Mouse (Mus musculus) neural tube, embryonic 12.5 days (tissue): ENCODE results near the gene Mlip. TPM values are rescaled to one million over a fixed set of nuclear protein-coding genes. Genes with fewer than 3 reads are reported as not detected.

Source experiments
- ATAC-seq: fragments of 200-750 bp; cut with Nextera tagmentation; 2 replicates; pipeline ENCODE4 v1.8.0; 2017; ENCODE audit warnings: low read depth, mild to moderate bottlenecking, moderate TSS enrichment, moderate library complexity; ENCODE audit not compliant: low FRiP score
- H3K27ac ChIP-seq: fragments of 300-500 bp; sonication (generic); 2 replicates; pipeline ENCODE4 v1.5.1; 2016
- H3K27me3 ChIP-seq: fragments of 300-500 bp; sonication (generic); replicated peaks from 2 replicates; pipeline ENCODE4 v1.6.1; 2016; ENCODE audit warnings: mild to moderate bottlenecking
- H3K36me3 ChIP-seq: fragments of 300-500 bp; sonication (generic); 2 replicates; pipeline ENCODE4 v1.6.1; 2016; ENCODE audit warnings: mild to moderate bottlenecking
- H3K4me1 ChIP-seq: fragments of 300-500 bp; sonication (generic); 2 replicates; pipeline ENCODE4 v1.6.1; 2016
- H3K4me2 ChIP-seq: fragments of 300-500 bp; sonication (generic); replicated peaks from 2 replicates; pipeline ENCODE4 v1.6.1; 2016; ENCODE audit warnings: mild to moderate bottlenecking
- H3K4me3 ChIP-seq: fragments of 300-500 bp; sonication (generic); 2 replicates; pipeline ENCODE4 v1.5.1; 2016
- H3K9ac ChIP-seq: fragments of 300-500 bp; sonication (generic); 2 replicates; pipeline ENCODE4 v1.6.1; 2016; ENCODE audit warnings: mild to moderate bottlenecking
- H3K9me3 ChIP-seq: fragments of 300-500 bp; sonication (generic); 2 replicates; pipeline ENCODE4 v1.6.1; 2016; ENCODE audit warnings: mild to moderate bottlenecking
- WGBS: fragments of 180-500 bp; shearing (Covaris S2); methylation state at CpG from one replicate; pipeline ENCODE4 v1.1.7; 2016; 5-methylcytosine and 5-hydroxymethylcytosine counted together
- polyA plus RNA-seq: library from polyadenylated mRNA; unstranded; fragments of >200 nt; fragmentation: Nextera tagmentation; extraction: Ambion mirVana; gene quantifications from 2 replicates; pipeline ENCODE4 v1.2.1, GENCODE M21; 2016

Gene Mlip
- polyA plus RNA-seq, 1 experiment from 2014 or later: 0.09 TPM

GRCm38 (mm10) chr9:77272727-77273126 lies 80.0 kb downstream of the Mlip start:
- H3K9me3 ChIP-seq: no peaks in the 10 kb centered on the region
- H3K4me1 ChIP-seq: no peaks in the 10 kb centered on the region
- H3K27me3 ChIP-seq: no peaks in the 10 kb centered on the region
- no peak overlapping the region for H3K4me3 ChIP-seq
- 89% methylated on average over 4 of the region's 4 CpGs for WGBS
- H3K36me3 ChIP-seq: no peaks in the 10 kb centered on the region
- no peak overlapping the region for H3K27ac ChIP-seq
- no peak for ATAC-seq
- H3K9ac ChIP-seq: no peak overlapping the region
- H3K4me2 ChIP-seq: no peak overlapping the region

DNA sequence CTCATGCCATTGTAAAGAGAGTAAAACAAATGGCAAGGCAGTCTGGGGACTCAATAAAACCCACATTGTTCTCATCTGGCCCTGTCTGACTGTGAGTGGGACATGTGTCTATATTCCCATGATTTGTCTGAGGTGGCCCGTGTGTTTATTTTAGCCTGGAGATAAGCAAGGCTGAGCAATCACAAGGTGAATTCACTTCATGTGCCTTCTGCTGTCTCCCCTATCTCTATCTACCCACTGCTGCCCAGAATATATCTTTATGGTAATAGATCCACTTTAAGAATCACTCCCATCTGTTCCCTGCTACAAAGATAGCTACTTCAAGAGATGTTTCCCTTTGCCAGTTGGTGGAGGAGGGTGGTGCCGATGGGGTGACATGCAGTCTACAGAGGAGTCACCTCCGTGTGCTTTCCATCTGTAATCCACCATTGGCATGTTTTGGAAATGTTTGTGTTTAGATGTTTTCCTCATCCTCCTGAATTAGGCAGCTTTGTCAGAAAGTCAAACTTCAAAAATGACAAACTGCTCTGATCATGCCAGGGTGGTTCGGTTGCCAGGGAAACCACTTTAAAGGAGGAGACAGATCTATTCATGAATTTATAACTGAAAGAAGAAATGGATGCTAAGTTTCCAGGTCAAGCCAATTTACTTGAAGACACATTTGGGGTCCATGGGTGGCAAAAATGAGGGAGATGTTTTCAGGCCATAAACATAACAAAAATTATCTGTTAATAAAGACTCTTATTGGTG lies 87.3 kb downstream of the Mlip start:
- no peaks in the 10 kb centered on the region for H3K36me3 ChIP-seq

GRCm38 (mm10) chr9:77259052-77259451 lies 93.7 kb downstream of the Mlip start:
- no peak for ATAC-seq
- H3K4me1 ChIP-seq: no peaks in the 10 kb centered on the region
- H3K27ac ChIP-seq: no peak overlapping the region
- H3K36me3 ChIP-seq: no peaks in the 10 kb centered on the region
- H3K4me3 ChIP-seq: no peak overlapping the region
- no peak overlapping the region for H3K9ac ChIP-seq
- H3K4me2 ChIP-seq: no peak overlapping the region
- no peaks in the 10 kb centered on the region for H3K9me3 ChIP-seq
- H3K27me3 ChIP-seq: no peaks in the 10 kb centered on the region
- 74% methylated on average over 4 of the region's 4 CpGs for WGBS

More for the DNA sequence above, 87.3 kb downstream of the Mlip start:
- Histone ChIP-seq H3K9ac (no peak overlapping the region), H3K4me2 (no peak overlapping the region), H3K27ac (no peak overlapping the region), H3K4me3 (no peak overlapping the region), H3K9me3 (no peaks in the 10 kb centered on the region), H3K27me3 (no peaks in the 10 kb centered on the region), H3K4me1 (no peaks in the 10 kb centered on the region)
- ATAC-seq: no peak
- 76% methylated on average over 4 of the region's 4 CpGs for WGBS

DNA sequence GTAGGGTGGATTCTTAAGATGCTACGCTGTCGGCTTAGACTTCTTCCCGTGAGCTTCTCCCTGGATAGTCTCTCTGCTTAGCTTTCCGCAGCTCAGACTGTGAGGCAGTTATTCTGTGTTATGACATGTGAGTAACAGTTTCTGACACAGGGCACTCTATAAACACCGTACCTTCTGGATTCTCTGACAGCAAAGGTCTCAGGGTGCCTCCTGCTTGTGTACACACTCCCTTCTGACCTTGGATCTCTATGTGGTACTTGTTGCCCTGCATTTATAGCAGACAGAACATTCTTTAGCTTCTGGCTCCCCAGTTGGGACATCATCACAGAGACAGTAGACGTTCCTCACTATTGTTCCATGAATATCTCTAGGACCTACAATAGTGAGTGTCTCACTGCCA lies 94.5 kb downstream of the Mlip start:
- ATAC-seq: no peak
- no peaks in the 10 kb centered on the region for H3K9me3 ChIP-seq

DNA sequence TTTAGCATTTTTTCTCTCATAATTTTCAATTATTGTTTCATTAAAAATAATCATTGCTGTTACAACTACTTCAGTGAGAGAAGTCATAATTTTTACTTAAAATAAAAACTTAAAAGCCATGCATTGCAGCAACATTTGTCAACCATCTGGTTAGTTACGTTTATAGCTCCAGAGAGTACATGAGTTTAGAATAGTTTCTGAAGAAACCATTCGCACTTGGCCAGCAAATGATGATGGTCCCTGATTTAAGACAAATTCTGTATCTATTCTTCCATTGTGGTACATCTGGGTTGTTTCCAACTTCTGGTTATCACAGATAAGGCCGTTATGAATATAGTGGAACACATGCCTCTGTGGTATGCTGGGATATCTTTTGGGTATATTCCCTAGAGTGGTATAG lies 98.3 kb downstream of the Mlip start:
- Histone ChIP-seq H3K4me1 (no peaks in the 10 kb centered on the region), H3K4me2 (no peak overlapping the region), H3K9ac (no peak overlapping the region), H3K4me3 (no peak overlapping the region), H3K9me3 (no peaks in the 10 kb centered on the region), H3K27me3 (no peaks in the 10 kb centered on the region), H3K36me3 (no peaks in the 10 kb centered on the region), H3K27ac (no peak overlapping the region)
- WGBS: 96% methylated on average over 3 of the region's 3 CpGs
- no peak for ATAC-seq

More for the DNA sequence above, 94.5 kb downstream of the Mlip start:
- no peak overlapping the region for H3K9ac ChIP-seq
- H3K4me1 ChIP-seq: no peaks in the 10 kb centered on the region
- H3K27me3 ChIP-seq: no peaks in the 10 kb centered on the region
- H3K4me3 ChIP-seq: no peak overlapping the region
- no peaks in the 10 kb centered on the region for H3K36me3 ChIP-seq
- no peak overlapping the region for H3K4me2 ChIP-seq
- 92% methylated on average over 6 of the region's 6 CpGs for WGBS
- no peak overlapping the region for H3K27ac ChIP-seq

- WGBS: 94% methylated on average over 4 of the region's 4 CpGs
These were observed 100.0 kb downstream of the Mlip start for GRCm38 (mm10) chr9:77252761-77253160.

GRCm38 (mm10) chr9:77252134-77252533 lies 100.6 kb downstream of the Mlip start:
- no peaks in the 10 kb centered on the region for H3K9me3 ChIP-seq
- H3K36me3 ChIP-seq: no peaks in the 10 kb centered on the region
- no peak overlapping the region for H3K4me3 ChIP-seq
- no peak overlapping the region for H3K4me2 ChIP-seq
- H3K27ac ChIP-seq: no peak overlapping the region
- 89% methylated on average over 7 of the region's 7 CpGs for WGBS
- H3K9ac ChIP-seq: no peak overlapping the region
- ATAC-seq: no peak
- H3K4me1 ChIP-seq: no peaks in the 10 kb centered on the region
- H3K27me3 ChIP-seq: no peaks in the 10 kb centered on the region

More at GRCm38 (mm10) chr9:77252761-77253160, 100.0 kb downstream of the Mlip start:
- no peak overlapping the region for H3K4me2 ChIP-seq
- H3K4me1 ChIP-seq: no peaks in the 10 kb centered on the region
- ATAC-seq: no peak
- no peaks in the 10 kb centered on the region for H3K36me3 ChIP-seq
- no peak overlapping the region for H3K4me3 ChIP-seq
- no peak overlapping the region for H3K9ac ChIP-seq
- H3K9me3 ChIP-seq: no peaks in the 10 kb centered on the region
- no peak overlapping the region for H3K27ac ChIP-seq
- no peaks in the 10 kb centered on the region for H3K27me3 ChIP-seq

DNA sequence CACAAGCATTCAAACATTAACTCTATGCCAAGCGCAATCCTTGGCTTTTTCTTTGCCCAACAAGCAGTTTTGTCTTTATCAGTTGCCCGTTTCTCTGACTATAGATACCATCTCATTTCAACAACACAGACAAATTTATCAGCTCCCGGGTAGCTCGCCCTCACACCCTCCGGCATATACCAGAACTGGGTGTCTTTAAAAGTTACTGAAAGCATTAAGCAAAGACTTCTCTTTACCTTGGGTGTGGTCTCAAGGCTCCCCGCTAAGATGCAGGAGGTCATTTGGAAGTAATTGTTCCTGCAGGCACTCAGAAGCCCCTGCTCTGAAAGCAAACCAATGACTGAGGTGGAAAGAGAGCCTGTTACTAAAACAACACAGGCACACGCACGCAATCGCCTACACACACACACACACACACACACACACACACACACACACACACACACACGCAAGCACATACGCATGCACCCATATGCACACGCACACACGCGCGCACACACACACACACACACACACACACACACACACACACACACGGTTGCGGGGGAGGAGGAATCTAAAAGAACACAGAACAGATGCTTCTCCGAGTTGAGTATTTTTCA lies 101.2 kb downstream of the Mlip start:
- Histone ChIP-seq H3K4me2 (no peak overlapping the region), H3K27ac (no peak overlapping the region), H3K9ac (no peak overlapping the region), H3K4me1 (no peaks in the 10 kb centered on the region), H3K9me3 (no peaks in the 10 kb centered on the region), H3K4me3 (no peak overlapping the region), H3K36me3 (no peaks in the 10 kb centered on the region), H3K27me3 (no peaks in the 10 kb centered on the region)
- no peak for ATAC-seq
- 83% methylated on average over 18 of the region's 18 CpGs for WGBS

- Histone ChIP-seq H3K4me1 (no peaks in the 10 kb centered on the region), H3K9ac (no peak overlapping the region), H3K4me3 (no peak overlapping the region), H3K4me2 (no peak overlapping the region), H3K9me3 (no peaks in the 10 kb centered on the region), H3K27me3 (no peaks in the 10 kb centered on the region), H3K27ac (no peak overlapping the region), H3K36me3 (no peaks in the 10 kb centered on the region)
- 80% methylated on average over 1 of the region's 1 CpGs for WGBS
- no peak for ATAC-seq
These were observed 154.5 kb downstream of the Mlip start for GRCm38 (mm10) chr9:77198250-77198649.

GRCm38 (mm10) chr9:77179486-77179885 lies 173.3 kb downstream of the Mlip start:
- H3K36me3 ChIP-seq: no peaks in the 10 kb centered on the region
- no peak overlapping the region for H3K9ac ChIP-seq
- no peak for ATAC-seq
- H3K27ac ChIP-seq: no peak overlapping the region
- no peak overlapping the region for H3K4me2 ChIP-seq
- H3K27me3 ChIP-seq: no peaks in the 10 kb centered on the region
- 87% methylated on average over 3 of the region's 3 CpGs for WGBS
- H3K4me3 ChIP-seq: no peak overlapping the region
- H3K4me1 ChIP-seq: no peaks in the 10 kb centered on the region
- no peaks in the 10 kb centered on the region for H3K9me3 ChIP-seq

- Histone ChIP-seq H3K36me3 (no peaks in the 10 kb centered on the region), H3K27me3 (no peaks in the 10 kb centered on the region), H3K4me2 (no peak overlapping the region), H3K4me1 (no peaks in the 10 kb centered on the region), H3K9me3 (no peaks in the 10 kb centered on the region), H3K9ac (no peak overlapping the region), H3K4me3 (no peak overlapping the region), H3K27ac (no peak overlapping the region)
- 78% methylated on average over 3 of the region's 3 CpGs for WGBS
- ATAC-seq: no peak
These were observed 176.9 kb downstream of the Mlip start for GRCm38 (mm10) chr9:77175870-77176269.

GRCm38 (mm10) chr9:77172044-77172443 lies 180.7 kb downstream of the Mlip start:
- Histone ChIP-seq H3K27me3 (no peaks in the 10 kb centered on the region), H3K9ac (no peak overlapping the region), H3K4me3 (no peak overlapping the region), H3K4me2 (no peak overlapping the region), H3K4me1 (no peaks in the 10 kb centered on the region), H3K9me3 (no peaks in the 10 kb centered on the region), H3K27ac (no peak overlapping the region), H3K36me3 (no peaks in the 10 kb centered on the region)
- WGBS: 88% methylated on average over 5 of the region's 5 CpGs
- ATAC-seq: no peak

- H3K4me3 ChIP-seq: no peak overlapping the region
- no peak for ATAC-seq
- no peaks in the 10 kb centered on the region for H3K4me1 ChIP-seq
- H3K4me2 ChIP-seq: no peak overlapping the region
- 82% methylated on average over 6 of the region's 6 CpGs for WGBS
- H3K9ac ChIP-seq: no peak overlapping the region
- H3K9me3 ChIP-seq: no peaks in the 10 kb centered on the region
- H3K27ac ChIP-seq: no peak overlapping the region
- H3K27me3 ChIP-seq: no peaks in the 10 kb centered on the region
- H3K36me3 ChIP-seq: no peaks in the 10 kb centered on the region
These were observed 186.9 kb downstream of the Mlip start for GRCm38 (mm10) chr9:77165877-77166276.
